Comparison of ENCODE assay signal across 8 mouse cellular contexts in the genomic region with DNA sequence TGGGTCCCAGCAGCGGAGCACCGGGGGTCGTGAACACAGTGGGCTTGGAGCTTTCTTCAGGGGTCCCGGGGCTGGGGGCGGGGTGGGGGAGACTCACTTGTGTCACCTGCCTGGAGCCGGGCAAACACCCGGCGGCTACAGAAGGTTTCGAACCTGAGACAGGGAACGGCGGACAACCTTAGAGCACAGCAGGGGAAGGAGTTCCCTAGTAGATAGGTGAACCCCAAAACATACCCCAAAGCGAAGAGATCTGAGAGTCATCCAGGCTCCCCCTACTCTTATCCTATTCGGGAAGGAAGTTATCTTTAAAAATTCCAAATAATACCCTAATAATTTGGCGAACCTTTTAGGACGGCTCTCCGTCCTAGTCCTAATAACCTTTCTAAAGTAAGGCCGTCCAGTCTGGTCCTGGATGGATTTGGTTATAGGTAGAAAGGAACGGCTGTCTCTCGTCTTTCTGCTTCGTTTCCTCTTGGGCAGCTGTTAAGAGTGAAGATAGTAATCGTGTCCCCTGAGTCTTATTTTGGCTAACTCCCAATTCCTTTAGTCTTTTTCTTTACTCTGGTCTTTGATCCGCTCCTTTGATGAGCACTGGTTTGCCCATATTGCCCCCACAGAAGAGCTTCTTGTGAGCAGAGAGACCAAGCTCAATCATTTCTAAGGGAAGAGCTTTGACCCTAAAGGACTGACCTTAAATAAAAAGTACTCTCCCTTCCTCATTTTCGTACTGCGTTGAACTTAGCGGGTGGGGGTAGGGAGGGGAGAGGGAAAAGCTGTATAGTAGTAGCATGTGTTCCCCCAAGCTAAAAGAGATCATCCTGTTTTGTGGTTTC. TPM values are rescaled to one million over a fixed set of nuclear protein-coding genes. Genes with fewer than 3 reads are reported as not detected.
DNase-seq lines count a peak whose midpoint lies in the region; ATAC-seq and TF ChIP-seq lines count a peak whose summit lies in the region.

No protein-coding gene starts in this region.

- H3K9ac ChIP-seq in kidney, embryonic 16.5 days (replicated peaks; ENCODE audit: low read length), result peak overlapping the region; percentile 99
- peak overlapping the region; percentile 99 for H3K9ac ChIP-seq in forebrain, postnatal 0 days
- H3K9ac ChIP-seq in limb, embryonic 13.5 days, result peak overlapping the region; percentile 99

- ATAC-seq in kidney, embryonic 16.5 days (ENCODE audit: low FRiP score, low TSS enrichment), result peak; percentile 55; the same call in 1 of the 2 replicates
- no peak for ATAC-seq in forebrain, postnatal 0 days
- peak; percentile 49; the same call in 1 of the 2 replicates for ATAC-seq in limb, embryonic 13.5 days (ENCODE audit: low FRiP score, low read depth)

- peak overlapping the region; percentile 97 for H3K27ac ChIP-seq in kidney, embryonic 16.5 days (ENCODE audit: low read length)
- H3K27ac ChIP-seq in forebrain, postnatal 0 days (ENCODE audit: low read depth, low read length), result peak overlapping the region; percentile 93
- peak overlapping the region; percentile 89 for H3K27ac ChIP-seq in limb, embryonic 13.5 days
- no peak overlapping the region for H3K27ac ChIP-seq in olfactory bulb, adult 2 months (ENCODE audit: insufficient read depth, low read depth, low read length)

- peak overlapping the region; percentile 68 for H3K4me2 ChIP-seq in kidney, embryonic 16.5 days (replicated peaks; ENCODE audit: low read depth, low read length)
- H3K4me2 ChIP-seq in forebrain, postnatal 0 days (ENCODE audit: low read depth), result peak overlapping the region; percentile 61
- H3K4me2 ChIP-seq in limb, embryonic 13.5 days (replicated peaks), result peak overlapping the region; percentile 70

- H3K36me3 ChIP-seq in kidney, embryonic 16.5 days (ENCODE audit: insufficient read depth, low read length), result no peaks in the 10 kb centered on the region
- no peaks in the 10 kb centered on the region for H3K36me3 ChIP-seq in forebrain, postnatal 0 days (ENCODE audit: insufficient read depth)
- H3K36me3 ChIP-seq in limb, embryonic 13.5 days, result no peaks in the 10 kb centered on the region

- DNase-seq in kidney, postnatal 25 days, result no peak
- DNase-seq in NIH3T3 (ENCODE audit: low read depth), result peak; percentile 63
- DNase-seq in forebrain, postnatal 0 days, result peak; percentile 17
- DNase-seq in layer of hippocampus, postnatal 25 days (ENCODE audit: extremely low spot score in 1 of 2, low spot score in 1 of 2), result no peak
- no peak for DNase-seq in layer of hippocampus, adult 11-12 months (ENCODE audit: low spot score)

- TF ChIP-seq POLR2A in olfactory bulb, adult 2 months (IDR thresholded peaks at IDR 0.05; ENCODE audit: insufficient read depth, low read depth, low read length), result no peak

- WGBS in kidney, embryonic 16.5 days, result 2% methylated on average over 25 of the region's 25 CpGs
- WGBS in forebrain, postnatal 0 days, result 4% methylated on average over 25 of the region's 25 CpGs
- WGBS in limb, embryonic 13.5 days, result 2% methylated on average over 25 of the region's 25 CpGs
- WGBS in olfactory bulb, adult 2 months, result 1% methylated on average over 25 of the region's 25 CpGs

- H3K4me3 ChIP-seq in kidney, embryonic 16.5 days (ENCODE audit: low read length), result peak overlapping the region; percentile 95
- peak overlapping the region; percentile 100 for H3K4me3 ChIP-seq in forebrain, postnatal 0 days (ENCODE audit: low read depth, low read length)
- H3K4me3 ChIP-seq in limb, embryonic 13.5 days, result peak overlapping the region; percentile 96
- H3K4me3 ChIP-seq in olfactory bulb, adult 2 months (ENCODE audit: insufficient read depth, low read depth, low read length), result peak overlapping the region; percentile 74

- TF ChIP-seq CTCF in forebrain, postnatal 0 days (IDR thresholded peaks at IDR 0.05; ENCODE audit: low read depth), result no peak
- no peak for TF ChIP-seq CTCF in olfactory bulb, adult 2 months (IDR thresholded peaks at IDR 0.05; ENCODE audit: insufficient read depth, low read depth, low read length)

- no peaks in the 10 kb centered on the region for H3K9me3 ChIP-seq in kidney, embryonic 16.5 days (ENCODE audit: low read length)
- H3K9me3 ChIP-seq in forebrain, postnatal 0 days (ENCODE audit: low read length), result no peaks in the 10 kb centered on the region
- H3K9me3 ChIP-seq in limb, embryonic 13.5 days, result no peaks in the 10 kb centered on the region

- peaks cover 25% of the 10 kb centered on the region for H3K4me1 ChIP-seq in kidney, embryonic 16.5 days (ENCODE audit: insufficient read depth, low read length)
- H3K4me1 ChIP-seq in forebrain, postnatal 0 days (ENCODE audit: insufficient read depth), result peaks cover 5% of the 10 kb centered on the region; the same call in 1 of the 2 replicates
- peaks cover 25% of the 10 kb centered on the region for H3K4me1 ChIP-seq in limb, embryonic 13.5 days
- H3K4me1 ChIP-seq in olfactory bulb, adult 2 months (ENCODE audit: control insufficient read depth, insufficient read depth, low read length), result peaks cover 4% of the 10 kb centered on the region; the same call in 1 of the 2 replicates

- no peaks in the 10 kb centered on the region for H3K27me3 ChIP-seq in kidney, embryonic 16.5 days (ENCODE audit: insufficient read depth, low read length)
- H3K27me3 ChIP-seq in forebrain, postnatal 0 days (ENCODE audit: insufficient read depth, low read length), result no peaks in the 10 kb centered on the region
- peaks cover 11% of the 10 kb centered on the region for H3K27me3 ChIP-seq in limb, embryonic 13.5 days

RNA-seq across cellular contexts. Expression of a gene that starts 0.9 kb away (rescaled TPM):
- 38.0 and 46.7 TPM in 2 replicates for polyA plus RNA-seq in kidney, embryonic 16.5 days (2015; fragmentation: Nextera tagmentation; extraction: Ambion mirVana)
- total RNA-seq in forebrain, postnatal 0 days (2014; rRNA removed), result 43.9 and 47.1 TPM in 2 replicates
- 40.4 and 56.4 TPM in 2 replicates for polyA plus RNA-seq in forebrain, postnatal 0 days (2015; fragmentation: Nextera tagmentation; extraction: Ambion mirVana)
- polyA plus RNA-seq in limb, embryonic 13.5 days (2015; fragmentation: Nextera tagmentation; extraction: Ambion mirVana), result 43.8 and 47.1 TPM in 2 replicates
- polyA plus RNA-seq in olfactory bulb, adult 2 months (2012; ENCODE audit: insufficient read depth, insufficient read length, low replicate concordance, missing spikeins), result not detected in 2 replicates
- total RNA-seq in layer of hippocampus, postnatal 25 days (2021), result 100 to 1,000 TPM in 1 of 2 experiments, 10 to 100 TPM in 1; 92.6 to 106 TPM

Comparison
In these comparisons a context has a peak if more than half of its experiments do, and no peak if none do; other contexts are left out.
1. DNase-seq: peak in NIH3T3 (single experiment) and forebrain, postnatal 0 days (single experiment); none in kidney, postnatal 25 days (0 of 2), layer of hippocampus, postnatal 25 days (0 of 2) and layer of hippocampus, adult 11-12 months (single experiment).
2. Peak in every context shown above with its lines, with median percentiles within 50 percentile points of each other: H3K4me2 ChIP-seq, H3K4me3 ChIP-seq and H3K9ac ChIP-seq.